Mouse (Mus musculus) brain, embryonic 14.5 days (tissue): ENCODE results near the gene Mtmr11.
A peak's percentile ranks its signal among the peaks of the same experiment; 100 is the strongest.

Experiments used
- CTCF ChIP-seq: fragments of 200-500 bp; IDR thresholded peaks from 2 replicates; pipeline ENCODE4 v1.5.1; 2012; ENCODE audit warnings: inconsistent platforms, mild to moderate bottlenecking, moderate library complexity, borderline replicate concordance; ENCODE audit not compliant: insufficient read depth, insufficient read length; ENCODE audit errors: extremely low read depth
- POLR2A ChIP-seq: fragments of 200-500 bp; IDR thresholded peaks from 2 replicates; pipeline ENCODE4 v1.6.1; 2012; ENCODE audit warnings: mild to moderate bottlenecking, inconsistent platforms, borderline replicate concordance; ENCODE audit not compliant: poor library complexity, insufficient read depth, insufficient read length, severe bottlenecking; ENCODE audit errors: extremely low read depth

- TF ChIP-seq CTCF, result peak; percentile 16; the same call in 1 of the 2 replicates
- no peak for TF ChIP-seq POLR2A
Observed at GRCm38 (mm10) chr3:96209242-96209641, 47.4 kb downstream of the Mtmr11 start.
